Mouse (Mus musculus) ovary, postnatal 14 days (tissue): ENCODE measurements around the gene A530084C06Rik.

Source experiments
- DNase-seq: peaks from one replicate; pipeline ENCODE4 v3.0.0; 2022; ENCODE audit warnings: low spot score

Gene A530084C06Rik

GRCm38 (mm10) chr13:31558521-31559418 is at the start of gene A530084C06Rik:
Gene A530084C06Rik (minus strand): TSS chr13:31559333.
- DNase-seq: no peak

DNA sequence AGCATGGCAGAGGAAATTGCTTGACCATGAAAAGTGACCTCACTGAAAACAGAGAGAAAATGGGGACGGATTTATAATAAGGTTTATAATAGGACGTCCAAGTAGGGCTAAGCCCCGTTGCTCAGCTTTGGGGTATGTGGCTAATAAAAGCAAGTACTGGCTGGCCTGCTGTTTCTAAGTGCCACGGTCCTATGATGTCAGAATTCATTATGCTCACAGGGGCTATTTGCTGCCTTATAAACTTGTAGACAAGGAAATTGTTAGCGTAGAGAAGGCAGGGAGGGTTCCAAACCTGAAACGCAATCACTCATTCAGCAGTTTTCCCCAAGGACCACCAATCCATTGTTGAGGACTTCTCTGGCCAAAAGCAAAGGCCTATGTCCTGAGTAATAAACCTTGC is 44.8 kb upstream of the A530084C06Rik start:
- no peak for DNase-seq

- DNase-seq: no peak
Observed at GRCm38 (mm10) chr13:31599576-31599975, 40.4 kb upstream of the A530084C06Rik start.

DNA sequence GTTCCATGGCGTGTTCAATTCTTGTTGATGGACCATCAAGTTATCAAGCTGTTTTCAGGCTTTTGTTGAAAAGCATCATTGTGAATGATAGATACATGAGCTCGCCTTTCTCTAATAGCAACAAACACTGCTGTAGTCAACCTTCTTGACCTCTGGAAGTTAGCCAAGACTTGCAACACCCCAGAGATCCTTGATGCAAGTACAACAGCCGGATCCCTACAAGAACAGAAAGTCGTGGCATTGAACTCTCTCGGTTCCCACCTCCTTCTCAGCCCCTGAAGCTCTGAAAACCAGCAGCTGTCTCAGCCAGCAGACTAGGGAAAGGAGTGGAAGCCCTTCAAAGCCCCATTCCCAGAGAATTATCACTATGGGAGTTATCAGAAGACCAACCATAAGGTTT is 28.2 kb upstream of the A530084C06Rik start:
- no peak for DNase-seq

DNA sequence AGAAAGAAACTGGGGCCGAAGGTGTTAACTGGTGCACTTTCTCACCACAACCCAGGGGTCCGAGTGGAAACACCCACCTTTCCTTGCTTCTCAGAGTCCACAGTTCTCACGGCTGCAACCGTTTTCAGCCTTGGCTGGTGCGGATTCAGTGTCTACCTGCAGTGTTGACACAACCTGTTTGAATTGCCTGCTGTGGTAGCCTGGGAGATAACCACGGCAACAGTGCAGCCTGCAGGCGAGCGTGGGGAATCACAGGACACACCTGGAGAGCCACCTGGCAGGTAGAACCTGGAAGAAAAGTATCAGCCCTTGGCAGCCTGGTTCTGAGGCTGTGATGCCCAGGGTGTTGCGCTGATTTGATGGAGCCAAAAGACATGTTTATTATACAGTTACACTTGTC is 20.7 kb upstream of the A530084C06Rik start:
- DNase-seq: no peak

GRCm38 (mm10) chr13:31578389-31578788 is 19.3 kb upstream of the A530084C06Rik start:
- DNase-seq: no peak

- DNase-seq: no peak
Observed at GRCm38 (mm10) chr13:31577576-31577975, 18.4 kb upstream of the A530084C06Rik start.

DNA sequence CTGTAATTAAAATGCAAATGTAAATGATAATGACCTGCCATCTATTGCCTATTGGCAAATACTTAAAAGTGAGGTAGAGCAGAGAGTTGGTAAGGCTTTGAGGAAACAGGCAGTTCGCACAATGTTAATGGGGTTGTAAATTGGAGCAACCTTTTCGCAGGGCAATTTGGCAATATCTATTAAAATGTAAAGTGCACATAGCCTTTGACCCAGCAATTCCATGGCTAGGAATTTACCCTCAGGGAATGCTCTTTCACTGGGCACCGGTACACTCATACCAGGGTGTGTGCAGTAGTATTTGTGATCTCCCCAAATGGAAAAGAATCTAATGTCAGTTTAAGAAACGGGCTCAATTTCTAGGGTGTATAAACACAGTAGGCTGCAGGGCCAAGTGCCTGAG is 17.6 kb upstream of the A530084C06Rik start:
- DNase-seq: no peak

- no peak for DNase-seq
Observed at GRCm38 (mm10) chr13:31574627-31575026, 15.5 kb upstream of the A530084C06Rik start.

- DNase-seq: no peak
Observed at GRCm38 (mm10) chr13:31572806-31573508, 13.8 kb upstream of the A530084C06Rik start.

- no peak for DNase-seq
Observed at GRCm38 (mm10) chr13:31567617-31568294, 8.6 kb upstream of the A530084C06Rik start.

DNA sequence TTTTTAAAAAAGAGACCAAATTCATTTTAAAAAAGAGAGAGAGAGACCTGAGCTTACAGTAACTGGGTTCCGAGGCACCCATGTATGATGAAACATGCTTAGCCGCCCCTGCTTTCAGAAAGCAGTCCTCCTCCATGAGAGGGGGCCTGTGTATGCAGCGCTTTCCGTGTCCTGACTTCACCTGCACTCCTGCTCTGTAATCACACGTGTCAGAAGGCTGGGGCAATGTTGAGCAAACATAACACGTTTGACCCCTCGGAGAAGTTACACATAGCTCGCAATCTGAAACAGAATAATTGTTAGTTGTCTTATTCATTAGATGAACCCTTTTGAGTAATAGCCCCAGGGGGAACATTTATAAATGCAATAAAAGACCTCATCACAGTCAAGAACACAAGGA is 8.0 kb upstream of the A530084C06Rik start:
- no peak for DNase-seq

DNA sequence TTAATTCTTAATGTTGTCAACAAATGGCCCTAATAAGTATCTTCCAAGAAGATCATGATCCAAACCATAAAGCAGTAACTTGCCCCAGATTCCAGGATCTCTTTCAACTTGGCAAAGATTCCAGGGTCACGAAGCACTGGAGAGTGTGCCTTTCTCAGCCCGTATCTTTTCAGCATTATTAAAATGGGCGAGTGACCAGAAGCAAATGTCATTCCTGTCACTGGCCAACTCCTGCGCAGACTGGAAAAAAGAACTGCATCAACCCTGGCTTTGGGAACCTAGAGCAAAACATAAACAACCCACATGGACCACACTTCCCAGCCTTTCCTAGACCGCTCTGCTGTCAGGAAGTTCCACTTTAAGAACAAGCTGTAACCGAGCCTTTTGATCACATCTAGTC is 5.3 kb upstream of the A530084C06Rik start:
- DNase-seq: no peak

DNA sequence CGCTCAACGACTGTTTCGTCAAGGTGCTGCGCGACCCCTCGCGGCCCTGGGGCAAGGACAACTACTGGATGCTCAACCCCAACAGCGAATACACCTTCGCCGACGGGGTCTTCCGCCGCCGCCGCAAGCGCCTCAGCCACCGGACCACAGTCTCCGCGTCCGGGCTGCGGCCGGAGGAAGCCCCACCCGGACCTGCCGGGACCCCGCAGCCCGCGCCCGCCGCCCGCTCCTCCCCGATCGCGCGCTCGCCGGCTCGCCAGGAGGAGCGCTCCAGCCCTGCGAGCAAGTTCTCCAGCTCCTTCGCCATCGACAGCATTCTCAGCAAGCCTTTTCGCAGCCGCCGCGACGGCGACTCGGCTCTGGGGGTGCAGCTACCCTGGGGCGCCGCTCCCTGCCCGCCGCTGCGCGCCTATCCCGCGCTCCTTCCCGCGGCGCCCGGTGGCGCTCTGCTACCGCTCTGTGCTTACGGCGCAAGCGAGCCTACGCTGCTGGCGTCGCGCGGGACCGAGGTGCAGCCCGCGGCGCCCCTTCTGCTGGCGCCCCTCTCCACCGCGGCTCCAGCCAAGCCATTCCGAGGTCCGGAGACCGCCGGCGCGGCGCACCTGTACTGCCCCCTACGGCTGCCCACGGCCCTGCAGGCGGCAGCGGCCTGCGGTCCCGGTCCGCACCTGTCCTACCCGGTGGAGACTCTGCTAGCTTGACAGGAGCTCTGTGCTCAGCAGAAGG is 449 bp upstream of the A530084C06Rik start:
- DNase-seq: peak; percentile 54

DNA sequence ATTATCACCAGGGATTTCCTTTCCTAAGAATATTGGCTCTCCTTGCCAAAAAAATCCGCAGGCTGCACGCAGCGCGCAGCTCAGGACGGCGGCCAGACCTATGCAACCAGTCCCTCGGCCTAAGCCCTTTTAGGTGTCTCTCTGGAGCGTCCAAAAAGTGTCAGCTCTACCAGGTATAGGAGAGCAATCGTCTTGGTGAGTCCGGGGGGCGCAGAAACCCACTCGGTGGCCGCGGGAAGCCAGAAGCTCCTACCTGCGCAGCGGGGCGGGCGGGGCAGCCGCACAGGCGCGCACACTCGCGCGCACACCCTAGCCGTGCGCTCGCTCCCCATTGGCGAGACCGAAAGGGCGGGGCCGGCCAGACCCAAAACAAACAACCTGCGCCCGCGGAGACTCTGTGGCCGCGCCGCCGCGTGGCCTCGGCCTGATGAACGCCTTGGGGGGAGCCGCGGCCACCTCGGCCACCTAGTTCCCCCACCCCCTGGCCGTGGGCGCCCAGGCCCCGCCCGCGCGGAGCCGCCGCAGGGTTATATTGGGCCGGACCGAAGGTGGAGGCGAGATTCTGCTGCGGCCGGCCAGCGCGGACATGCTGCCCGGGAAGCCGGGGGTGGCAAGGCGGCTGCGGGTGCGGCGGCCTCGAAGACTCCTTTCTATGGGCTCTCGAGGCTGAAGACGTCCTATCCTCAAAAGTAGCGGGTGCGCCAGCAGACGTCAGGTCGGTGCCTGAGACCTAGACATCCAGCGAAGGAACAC is 1.2 kb downstream of the A530084C06Rik start:
- peak; percentile 45 for DNase-seq

DNA sequence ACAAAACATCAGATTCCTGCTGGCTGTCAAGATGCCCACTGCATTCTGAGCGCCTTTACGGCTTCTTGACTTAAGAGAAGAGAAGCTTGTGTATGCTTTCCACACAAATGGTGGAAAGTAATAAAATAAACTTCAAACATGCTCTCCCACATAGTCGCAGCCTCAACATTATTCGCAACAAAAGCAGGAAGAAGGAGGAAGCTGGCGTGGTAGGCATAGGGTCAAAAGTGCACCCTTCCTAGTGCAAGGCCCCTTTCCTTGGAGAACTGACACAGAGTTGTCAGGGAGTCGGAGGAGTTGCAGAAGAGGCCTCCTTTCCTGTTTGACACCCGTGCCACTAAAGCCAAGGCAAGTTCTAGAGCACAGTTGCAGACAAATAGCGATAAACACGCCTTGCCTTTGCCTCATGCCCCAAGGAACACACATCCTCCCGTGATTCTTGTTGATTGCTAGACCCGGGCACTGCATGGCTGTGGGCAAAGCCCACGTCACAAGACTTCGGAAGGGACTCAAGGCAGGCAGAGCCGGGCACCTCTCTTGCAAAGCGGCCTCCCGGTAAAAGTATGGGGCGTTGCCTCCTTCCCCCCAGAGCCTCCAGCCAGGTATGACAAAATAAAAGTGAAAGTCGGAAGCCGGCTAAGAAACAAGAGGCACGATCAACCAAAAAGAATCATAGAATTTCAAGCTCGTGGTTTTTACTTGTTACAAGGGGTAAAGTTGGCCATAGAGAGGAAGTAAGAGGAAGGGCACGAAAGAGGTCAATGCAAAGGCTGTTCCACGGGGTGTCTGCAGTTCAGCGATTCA is 2.0 kb downstream of the A530084C06Rik start:
- no peak for DNase-seq

GRCm38 (mm10) chr13:31555834-31556233 is 3.3 kb downstream of the A530084C06Rik start, which contains the start of gene Foxq1:
Gene Foxq1 (plus strand): TSS chr13:31556134.
- DNase-seq: no peak

GRCm38 (mm10) chr13:31547610-31548009 is 11.5 kb downstream of the A530084C06Rik start:
- DNase-seq: no peak

- no peak for DNase-seq
Observed at GRCm38 (mm10) chr13:31547204-31547603, 11.9 kb downstream of the A530084C06Rik start.

GRCm38 (mm10) chr13:31546784-31547183 is 12.3 kb downstream of the A530084C06Rik start:
- no peak for DNase-seq
